Mouse (Mus musculus) bone marrow, adult 2 months (tissue): ENCODE data around the gene Fam43a.

Experiments used
- CTCF ChIP-seq: fragments of 200-500 bp; IDR thresholded peaks from 2 replicates; pipeline ENCODE4 v1.5.1; 2011; ENCODE audit warnings: low read length, control low read depth; ENCODE audit not compliant: control insufficient read depth, insufficient read depth
- POLR2A ChIP-seq: fragments of 200-500 bp; IDR thresholded peaks from 2 replicates; pipeline ENCODE4 v1.6.1; 2011; ENCODE audit warnings: low read depth, mild to moderate bottlenecking, control low read depth, low read length, borderline replicate concordance; ENCODE audit not compliant: control insufficient read depth

DNA sequence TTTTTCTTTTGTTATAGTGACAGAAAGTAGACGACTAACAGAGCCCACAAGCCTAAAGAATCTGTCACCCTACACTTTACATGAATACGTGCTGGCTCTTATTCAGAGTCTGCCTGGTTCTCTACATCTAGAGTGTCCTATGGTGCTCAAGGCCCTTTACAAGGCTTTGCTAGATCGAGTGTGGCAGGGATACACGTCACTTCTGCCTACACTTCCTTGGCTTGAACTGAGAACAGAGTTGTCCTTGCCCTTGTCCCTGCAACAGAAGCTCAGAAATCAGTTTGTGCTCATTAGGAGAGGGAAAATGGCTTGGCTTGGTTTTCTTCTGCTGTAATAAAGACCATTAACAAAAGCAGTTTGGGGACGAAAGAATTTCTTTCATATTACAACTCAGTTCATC lies 11.8 kb downstream of the Fam43a start:
- no peak for TF ChIP-seq POLR2A
- no peak for TF ChIP-seq CTCF
